Mouse (Mus musculus) lung, adult 2 months (tissue): ENCODE data around the gene 4933400A11Rik.

ENCODE experiments used
- CTCF ChIP-seq: fragments of 200-500 bp; IDR thresholded peaks from 2 replicates; pipeline ENCODE4 v1.5.1; 2011; ENCODE audit warnings: mild to moderate bottlenecking, low read length, control low read depth; ENCODE audit not compliant: insufficient read depth
- POLR2A ChIP-seq: fragments of 200-500 bp; IDR thresholded peaks from 2 replicates; pipeline ENCODE4 v1.6.1; 2011; ENCODE audit warnings: low read depth, mild to moderate bottlenecking, control low read depth, low read length, borderline replicate concordance; ENCODE audit errors: extremely low read depth

DNA sequence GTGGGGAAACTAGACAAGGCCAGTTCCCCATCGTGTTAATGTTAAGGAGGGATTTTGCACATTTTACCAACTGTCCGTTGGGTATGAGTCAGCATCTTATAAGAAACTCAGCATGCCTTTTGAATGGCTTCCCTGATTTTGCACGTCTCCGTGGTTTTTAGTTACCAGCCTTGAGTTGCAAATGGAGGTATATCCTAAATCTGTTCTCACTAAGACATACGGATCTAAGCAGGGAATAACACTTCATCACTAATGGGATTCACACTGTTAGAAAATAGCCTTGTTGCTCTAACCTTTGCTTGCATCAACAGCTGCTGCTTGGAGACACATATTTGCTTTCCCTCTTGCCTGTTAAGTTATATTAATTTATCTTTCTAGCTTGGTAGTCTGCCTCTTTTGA is 31.9 kb upstream of the 4933400A11Rik start:
- TF ChIP-seq CTCF (no peak), POLR2A (no peak)
